Mouse (Mus musculus) cerebellum, postnatal 4 days (tissue): ENCODE measurements around the gene H2-Ke6.
"Not testable (repeated sequence)": the region's sequence is repeated elsewhere in the genome, so short reads cannot be mapped to it uniquely, and the experiment has no call there.

Source experiments
- DNase-seq, 2 experiments: peaks; one replicate each; pipeline ENCODE4 v3.0.0; 2022; ENCODE audit warnings: low spot score in 2 of 2, mixed read lengths in 1 of 2

H2-Ke6 gene

GRCm38 (mm10) chr17:34029890-34030595 is 2.2 kb upstream of the H2-Ke6 start:
- DNase-seq = peak in 1 of 2 experiments; percentile 16

DNA sequence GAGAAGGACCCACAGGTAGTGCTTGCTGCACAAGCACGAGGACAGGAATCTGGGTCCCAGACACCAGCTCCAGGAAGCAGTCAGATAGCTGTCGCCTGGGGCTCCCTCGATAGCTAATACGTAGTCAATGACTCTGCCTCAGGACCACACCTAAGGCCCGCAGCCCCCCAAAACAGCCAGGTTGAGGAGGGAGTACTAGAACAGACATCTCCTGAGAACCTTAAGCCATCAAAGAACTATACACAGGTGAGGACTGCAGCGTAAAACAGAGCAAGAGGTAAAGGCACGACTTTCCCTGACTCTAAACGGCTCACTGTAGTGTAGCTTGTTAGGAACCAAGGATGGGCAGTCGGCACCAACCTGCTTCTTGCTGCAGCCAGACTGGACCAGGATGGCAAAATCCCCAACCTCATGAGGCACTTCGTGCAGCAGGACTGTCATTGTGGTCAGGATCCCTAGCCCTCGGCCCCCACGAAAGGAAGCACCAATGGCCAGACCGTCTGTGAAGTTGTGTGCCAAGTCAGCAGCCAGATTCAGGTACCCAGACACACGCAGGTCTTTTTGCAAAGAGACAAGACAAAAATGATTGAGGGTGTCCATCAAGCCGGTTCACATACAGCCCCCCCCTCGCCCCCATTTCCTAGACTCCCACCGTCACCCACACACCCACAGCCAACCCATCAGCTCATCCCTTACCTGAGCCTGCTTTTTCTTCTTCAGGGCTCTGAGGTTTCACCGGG is 1.5 kb upstream of the H2-Ke6 start:
- DNase-seq = peak in 1 of 2 experiments; percentile 19

DNA sequence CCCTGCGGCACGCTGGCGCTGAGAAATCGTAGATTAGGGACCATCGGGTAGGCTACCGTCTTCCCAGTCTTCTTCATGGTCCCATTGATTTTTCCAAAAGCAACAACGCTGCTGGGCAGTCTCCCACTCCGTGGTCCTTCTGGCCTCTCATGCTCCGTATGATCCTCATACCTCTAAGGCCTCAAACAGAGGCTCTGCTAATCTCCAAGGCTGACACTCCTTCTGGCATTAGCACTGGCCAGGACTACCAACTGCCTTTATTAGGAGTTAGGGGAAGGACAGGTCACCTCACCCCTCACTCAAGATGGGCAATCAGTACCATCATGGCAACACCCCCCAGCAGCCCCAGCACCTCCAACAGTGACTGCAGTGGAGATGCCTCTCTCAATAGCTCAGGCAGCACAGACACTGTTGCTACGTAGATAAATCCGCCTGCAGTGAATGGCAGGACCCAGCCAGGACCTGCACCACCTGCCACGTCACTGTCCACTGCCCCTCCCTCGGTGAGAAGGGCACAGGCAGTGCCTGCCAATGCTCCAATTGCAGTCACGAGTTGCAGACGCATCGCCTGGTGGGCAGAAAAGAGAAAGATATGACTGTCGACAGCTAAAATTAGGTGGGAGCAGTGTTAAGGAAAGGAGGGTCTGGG is 765 bp upstream of the H2-Ke6 start:
- no peak for DNase-seq

- DNase-seq = no peak
Observed at GRCm38 (mm10) chr17:34026917-34027655, 774 bp downstream of the H2-Ke6 start.

- DNase-seq = no peak
Observed at GRCm38 (mm10) chr17:34026221-34026620, 1.6 kb downstream of the H2-Ke6 start.

GRCm38 (mm10) chr17:34025756-34026151 is 2.1 kb downstream of the H2-Ke6 start:
- no peak for DNase-seq

DNA sequence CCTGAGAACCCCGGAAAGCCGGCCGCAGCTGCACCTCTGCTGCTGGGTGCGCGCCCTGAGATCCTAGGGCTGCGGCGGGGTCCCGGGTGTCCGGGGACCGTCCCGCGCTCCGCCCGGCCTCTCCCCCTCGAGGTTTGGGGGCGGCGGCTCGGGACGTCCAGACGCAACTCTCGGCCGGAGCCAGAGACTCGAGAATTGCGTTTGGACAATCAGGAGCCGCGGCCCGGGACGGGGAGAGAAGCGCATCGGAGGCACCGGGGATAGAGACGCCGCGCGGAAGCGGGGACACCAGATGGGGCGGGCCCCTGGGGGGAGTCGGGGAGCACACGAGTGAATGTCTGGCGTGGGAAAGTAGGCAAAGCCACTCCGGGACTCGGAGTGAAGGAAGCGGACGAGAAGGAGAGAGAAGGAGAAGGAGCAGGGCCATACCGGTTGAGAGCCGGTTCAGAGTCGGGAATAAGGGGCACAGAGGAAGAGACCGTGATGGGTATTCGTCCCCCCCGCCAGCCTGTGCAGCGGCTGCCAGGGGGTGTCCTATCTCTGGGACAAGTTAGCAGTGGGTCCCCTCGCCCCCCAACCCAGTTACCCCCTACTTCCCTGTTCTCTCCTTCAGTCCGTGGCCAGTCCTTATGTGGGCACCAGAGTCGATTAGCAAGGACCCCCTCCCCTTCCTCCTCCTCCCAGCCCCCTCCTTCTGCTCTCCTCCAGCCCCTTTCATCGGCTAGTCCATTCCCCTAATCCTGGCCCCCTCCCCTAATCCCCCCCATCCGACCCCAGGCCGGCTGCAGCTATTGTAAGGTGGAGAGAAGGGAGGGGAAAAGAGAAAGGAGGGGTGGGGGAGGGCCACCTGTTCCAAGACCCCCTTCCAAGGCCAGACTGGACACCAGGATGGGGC is 2.8 kb downstream of the H2-Ke6 start:
- no peak for DNase-seq

- DNase-seq = peak; percentile 78 to 86
Observed at GRCm38 (mm10) chr17:34024317-34024821, 3.5 kb downstream of the H2-Ke6 start, which contains the start of gene Ring1. Gene Ring1 (minus strand): TSS chr17:34024680.

DNA sequence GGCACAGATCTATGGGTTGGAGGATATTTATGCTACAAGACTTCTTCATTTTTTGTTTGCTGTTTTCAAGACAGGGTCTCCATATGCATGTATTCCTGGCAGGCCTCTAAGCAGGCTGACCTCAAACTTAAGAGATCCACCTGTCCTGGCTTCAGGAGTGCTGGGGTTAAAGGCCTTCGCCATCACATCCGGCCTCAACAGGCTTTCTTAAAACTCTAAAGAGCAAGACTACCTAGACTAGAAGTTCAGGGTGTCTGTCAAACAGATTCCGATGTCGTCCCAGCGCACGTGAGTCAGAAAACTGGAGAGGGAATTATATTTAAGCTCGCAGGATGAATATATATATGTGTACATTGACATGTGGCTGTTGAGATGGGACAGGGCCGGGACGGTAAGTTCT is 4.2 kb downstream of the H2-Ke6 start:
- no peak for DNase-seq

- DNase-seq = no peak
Observed at GRCm38 (mm10) chr17:34022987-34023386, 4.9 kb downstream of the H2-Ke6 start.

DNA sequence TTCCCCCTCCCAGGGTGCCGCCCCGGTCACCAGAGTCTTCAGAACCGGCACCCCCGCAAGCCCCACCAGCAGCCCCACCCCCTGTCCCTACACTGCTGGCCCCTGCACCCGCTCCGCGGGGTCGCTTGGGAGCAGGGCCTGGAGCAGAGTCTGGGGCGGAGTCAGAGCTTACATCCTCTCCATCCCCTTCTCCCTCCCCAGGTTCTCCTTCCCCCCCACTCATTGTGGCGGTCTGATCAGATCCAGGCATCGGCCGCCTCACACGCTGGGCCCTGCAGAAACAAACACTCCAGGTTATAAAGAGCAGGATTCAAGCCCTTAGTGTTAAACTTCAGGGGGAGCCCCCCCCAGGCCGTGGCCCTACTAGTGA is 5.5 kb downstream of the H2-Ke6 start:
- DNase-seq = no peak

DNA sequence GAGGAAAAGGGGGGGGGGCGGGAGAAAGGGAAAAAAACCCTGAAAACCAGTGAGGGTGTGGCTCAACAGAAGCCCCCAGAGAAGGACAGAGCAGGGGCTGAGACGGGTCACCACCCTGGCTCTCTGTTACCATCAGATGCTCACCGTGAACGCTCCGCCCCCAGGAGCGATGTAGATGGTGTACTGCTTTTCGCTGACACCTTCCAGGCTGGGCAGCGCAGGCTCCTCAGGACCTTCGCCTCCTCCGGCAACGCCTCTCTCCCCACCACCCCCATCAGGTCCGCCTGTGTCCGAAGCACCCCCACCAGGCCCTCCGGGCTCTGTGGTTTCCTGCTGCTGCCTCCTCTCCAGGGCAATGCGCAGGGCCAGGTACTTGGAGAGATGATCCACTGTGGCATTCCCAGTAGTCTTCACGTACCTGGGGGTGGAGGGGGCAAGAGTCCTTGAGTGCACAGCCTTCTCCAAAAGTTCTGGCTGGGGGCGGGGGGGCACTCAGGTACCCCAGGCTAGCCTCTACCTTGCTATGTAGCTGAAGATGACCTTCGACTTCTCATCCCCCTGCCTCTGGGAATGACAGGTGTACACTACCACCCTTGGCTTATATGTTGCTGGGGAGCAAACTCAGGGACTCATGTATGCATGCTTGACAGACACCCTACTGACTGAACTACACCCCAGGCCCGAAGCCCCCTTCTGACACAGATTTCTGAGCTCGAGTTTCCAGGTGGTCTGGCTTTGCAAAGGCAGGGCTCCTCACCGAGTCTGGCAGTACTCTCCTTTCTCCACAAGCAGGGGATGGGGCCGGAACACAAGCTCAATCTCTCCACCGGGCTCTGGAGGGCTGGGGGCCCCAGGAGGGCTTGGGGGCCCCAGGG is 6.1 kb downstream of the H2-Ke6 start:
- no peak for DNase-seq

DNA sequence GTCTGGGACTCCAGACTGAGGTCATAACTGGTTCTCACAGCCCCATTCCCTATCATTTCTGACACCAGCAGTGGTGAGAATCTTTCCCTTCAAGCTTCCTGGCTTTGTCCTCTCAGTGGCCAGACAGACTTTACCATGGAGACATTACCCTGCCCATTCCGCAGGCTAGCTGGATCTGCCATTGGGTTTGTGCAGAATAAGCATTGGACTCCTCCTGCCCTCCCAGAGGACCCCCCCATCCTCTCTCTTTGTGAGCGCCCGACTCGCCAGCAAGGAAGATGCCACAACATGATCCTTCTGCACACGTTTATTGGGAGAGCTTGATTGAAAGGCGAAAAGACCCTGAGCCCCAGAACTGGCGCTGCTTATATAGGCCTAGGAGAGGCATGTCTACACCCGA is 14.4 kb downstream of the H2-Ke6 start:
- DNase-seq = no peak

- no peak for DNase-seq
Observed at GRCm38 (mm10) chr17:34010156-34010555, 17.7 kb downstream of the H2-Ke6 start.

- no peak for DNase-seq
Observed at GRCm38 (mm10) chr17:34006570-34006969, 21.3 kb downstream of the H2-Ke6 start.

GRCm38 (mm10) chr17:34003426-34003825 is 24.4 kb downstream of the H2-Ke6 start:
- DNase-seq = peak in 1 of 2 experiments; percentile 47

- DNase-seq = not testable (repeated sequence)
Observed at GRCm38 (mm10) chr17:34000796-34001195, 27.1 kb downstream of the H2-Ke6 start.

- peak; percentile 45 to 54 for DNase-seq
Observed at GRCm38 (mm10) chr17:34000150-34000537, 27.7 kb downstream of the H2-Ke6 start, which contains the start of gene H2-K1. Gene H2-K1 (minus strand): TSS chr17:34000347.

DNA sequence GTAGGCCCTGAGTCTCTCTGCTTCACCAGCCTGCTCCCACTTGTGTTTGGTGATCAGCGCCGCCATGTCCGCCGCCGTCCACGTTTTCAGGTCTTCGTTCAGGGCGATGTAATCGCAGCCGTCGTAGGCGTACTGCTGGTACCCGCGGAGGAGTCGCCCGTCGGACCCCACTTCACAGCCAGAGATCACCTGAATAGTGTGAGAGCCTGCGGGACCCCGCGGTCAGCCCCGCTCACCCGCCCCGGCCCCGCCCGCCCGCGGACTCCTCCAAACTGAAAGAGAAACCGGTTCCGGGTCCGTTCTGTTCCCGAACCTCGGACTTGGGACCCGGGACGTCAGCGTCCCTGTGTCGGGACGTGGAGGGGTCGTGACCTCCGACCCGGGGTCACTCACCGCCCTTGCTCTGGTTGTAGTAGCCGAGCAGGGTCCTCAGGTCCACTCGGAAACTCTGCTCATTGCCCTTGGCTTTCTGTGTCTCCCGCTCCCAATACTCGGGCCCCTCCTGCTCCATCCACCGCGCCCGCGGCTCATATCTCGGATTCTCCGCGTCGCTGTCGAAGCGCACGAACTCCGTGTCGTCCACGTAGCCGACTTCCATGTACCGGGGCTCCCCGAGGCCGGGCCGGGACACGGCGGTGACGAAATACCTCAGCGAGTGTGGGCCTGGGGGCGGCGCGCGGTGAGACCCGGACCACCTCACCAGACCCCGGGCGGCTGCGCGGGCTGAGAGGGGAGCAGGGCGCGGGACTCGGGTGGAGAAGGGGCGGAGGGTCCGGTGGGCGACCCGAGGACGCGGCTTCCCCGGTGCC is 28.3 kb downstream of the H2-Ke6 start:
- DNase-seq = no peak
